Mouse (Mus musculus): ENCODE data around the gene Npvf.

- TF ChIP-seq POLR2A (IDR thresholded peaks at IDR 0.05; ENCODE audit: low read depth, low read length) (no peak), CTCF (IDR thresholded peaks at IDR 0.05; ENCODE audit: borderline replicate concordance, insufficient read depth, low read length) (no peak)
Measured at GRCm38 (mm10) chr6:50666937-50667336, 12.7 kb upstream of the Npvf start.
